Mouse (Mus musculus) megakaryocyte progenitor cell, adult 5-6 weeks (primary cell): ENCODE data around the gene Grifin. TPM values are rescaled to one million over a fixed set of nuclear protein-coding genes. Genes with fewer than 3 reads are reported as not detected.

Experiments
- ATAC-seq: replicated peaks from 2 replicates; pipeline ENCODE4 v1.8.0; 2016; ENCODE audit warnings: mild to moderate bottlenecking, moderate TSS enrichment, inconsistent platforms; ENCODE audit not compliant: poor library complexity
- total RNA-seq, 2 experiments: library from RNA; stranded (forward) in 1 of 2; stranded (reverse) in 1 of 2; fragments of 157-497, 149-512 nt in 1 of 2; fragments of 200-1000 nt in 1 of 2; gene quantifications; 2 replicates each; pipeline versions ENCODE4 v1.2.3 to v1.2.4; 2015 to 2017

The Grifin gene
- not detected in 2 replicates for total RNA-seq (2015)
- total RNA-seq (2017) = not detected in 2 replicates

DNA sequence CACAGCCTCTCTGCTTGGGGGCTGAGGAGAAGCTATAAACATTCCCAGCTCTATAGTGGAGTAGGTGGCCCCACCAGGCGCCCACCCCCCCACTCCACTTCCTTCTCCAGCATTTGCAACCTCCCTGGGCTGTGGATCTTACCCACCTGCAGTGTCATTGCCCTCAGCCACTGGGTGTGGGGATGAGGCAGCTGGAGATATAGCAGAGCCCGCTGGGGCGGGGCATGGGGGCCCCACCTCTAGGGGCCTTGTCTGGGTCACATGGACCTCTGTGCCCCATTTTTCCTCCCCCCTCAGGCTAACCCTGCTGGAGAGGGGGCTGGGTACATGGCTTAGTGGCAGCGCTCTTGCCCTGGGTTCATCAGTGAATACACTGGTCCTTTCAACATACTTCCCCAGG, at the start of gene Grifin:
TSS of gene Grifin (minus strand) at position 176 of the 400 bp plus-strand sequence.
- no peak for ATAC-seq

- no peak for ATAC-seq
Observed at GRCm38 (mm10) chr5:140614141-140614540, 49.3 kb upstream of the Grifin start.

DNA sequence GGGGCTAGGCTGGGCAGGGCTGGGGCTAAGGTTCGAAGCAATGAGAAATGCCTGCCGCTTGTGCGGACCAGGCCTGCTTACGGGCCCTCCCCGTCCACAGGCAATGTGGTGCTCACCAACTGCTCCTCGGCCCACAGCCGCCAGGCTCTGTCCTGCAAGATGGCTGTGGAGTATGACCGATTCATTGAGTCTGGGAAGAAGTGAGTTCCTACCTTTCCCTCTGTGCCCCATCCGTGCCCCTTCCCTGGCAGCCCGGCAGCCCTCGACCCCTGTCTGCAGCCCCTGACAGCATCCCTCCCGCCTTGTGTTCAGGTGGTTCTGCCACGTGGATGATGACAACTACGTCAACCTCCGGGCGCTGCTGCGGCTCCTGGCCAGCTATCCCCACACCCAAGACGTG, 47.3 kb upstream of the Grifin start:
- ATAC-seq = no peak

DNA sequence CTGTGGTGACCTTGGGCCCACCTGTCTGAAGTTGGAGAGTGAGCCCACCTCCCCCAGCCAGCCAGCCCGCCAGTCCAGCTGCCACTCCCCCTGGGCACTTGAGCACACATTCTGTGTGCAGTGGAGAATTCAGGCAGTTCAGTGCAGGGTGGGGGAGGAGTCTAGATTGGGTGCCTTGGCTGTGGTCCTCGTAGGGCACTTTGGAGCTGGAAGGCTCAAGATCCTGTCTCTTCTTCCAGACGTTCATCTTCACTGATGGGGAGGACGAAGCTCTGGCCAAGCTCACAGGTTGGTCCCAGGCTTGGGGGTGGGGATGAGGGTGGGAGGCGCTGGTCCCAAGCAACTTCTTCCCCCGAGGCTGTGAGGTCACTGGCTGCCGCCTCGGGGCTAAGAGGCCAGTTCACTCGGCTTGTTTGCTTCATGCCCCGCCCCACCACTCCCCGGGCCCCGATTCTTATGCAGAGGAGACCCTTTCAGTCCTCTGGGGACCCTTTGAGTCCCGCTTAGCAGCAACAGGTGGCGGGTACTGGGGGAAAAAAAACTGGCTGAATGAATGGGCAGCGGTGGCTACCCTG, 46.8 kb upstream of the Grifin start:
- ATAC-seq = no peak

DNA sequence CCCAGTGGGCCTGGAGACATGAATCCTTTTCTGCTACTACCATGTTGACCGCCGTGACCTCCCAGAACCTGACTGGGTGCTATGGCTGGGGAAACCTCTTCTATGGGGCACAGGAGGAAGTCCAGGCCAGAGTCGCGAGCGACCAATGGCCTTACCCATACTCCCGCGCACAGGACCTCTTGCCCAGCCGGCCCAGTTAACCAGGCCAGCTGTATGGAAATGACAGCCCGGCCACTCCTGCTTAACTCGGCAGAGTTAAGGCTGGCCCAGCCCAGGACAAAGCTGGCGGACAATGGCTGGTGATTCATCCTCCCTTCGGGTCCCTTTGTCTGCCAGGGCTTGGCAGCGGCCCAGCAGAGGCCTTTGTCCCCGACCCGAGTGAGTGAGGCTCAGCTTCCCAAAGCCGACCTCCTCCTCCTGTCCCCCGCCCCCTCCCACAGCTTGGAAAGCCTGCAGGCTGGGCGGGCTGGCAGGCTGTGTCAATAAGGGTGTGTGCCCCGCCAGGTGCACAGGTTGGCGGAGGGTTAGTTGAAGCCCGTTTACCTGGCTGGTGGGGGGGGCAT, 46.2 kb upstream of the Grifin start:
- no peak for ATAC-seq

GRCm38 (mm10) chr5:140610273-140611011, 45.6 kb upstream of the Grifin start:
- ATAC-seq = 0 out of 2 replicates have a peak, but pooled peaks have one; percentile 2

GRCm38 (mm10) chr5:140609511-140610272, 44.8 kb upstream of the Grifin start:
- ATAC-seq = 0 out of 2 replicates have a peak, but pooled peaks have one; percentile 5

GRCm38 (mm10) chr5:140608634-140609015, 43.8 kb upstream of the Grifin start:
- ATAC-seq = no peak

GRCm38 (mm10) chr5:140607836-140608633, 43.2 kb upstream of the Grifin start:
- peak; percentile 8; the same call in 1 of the 2 replicates for ATAC-seq

DNA sequence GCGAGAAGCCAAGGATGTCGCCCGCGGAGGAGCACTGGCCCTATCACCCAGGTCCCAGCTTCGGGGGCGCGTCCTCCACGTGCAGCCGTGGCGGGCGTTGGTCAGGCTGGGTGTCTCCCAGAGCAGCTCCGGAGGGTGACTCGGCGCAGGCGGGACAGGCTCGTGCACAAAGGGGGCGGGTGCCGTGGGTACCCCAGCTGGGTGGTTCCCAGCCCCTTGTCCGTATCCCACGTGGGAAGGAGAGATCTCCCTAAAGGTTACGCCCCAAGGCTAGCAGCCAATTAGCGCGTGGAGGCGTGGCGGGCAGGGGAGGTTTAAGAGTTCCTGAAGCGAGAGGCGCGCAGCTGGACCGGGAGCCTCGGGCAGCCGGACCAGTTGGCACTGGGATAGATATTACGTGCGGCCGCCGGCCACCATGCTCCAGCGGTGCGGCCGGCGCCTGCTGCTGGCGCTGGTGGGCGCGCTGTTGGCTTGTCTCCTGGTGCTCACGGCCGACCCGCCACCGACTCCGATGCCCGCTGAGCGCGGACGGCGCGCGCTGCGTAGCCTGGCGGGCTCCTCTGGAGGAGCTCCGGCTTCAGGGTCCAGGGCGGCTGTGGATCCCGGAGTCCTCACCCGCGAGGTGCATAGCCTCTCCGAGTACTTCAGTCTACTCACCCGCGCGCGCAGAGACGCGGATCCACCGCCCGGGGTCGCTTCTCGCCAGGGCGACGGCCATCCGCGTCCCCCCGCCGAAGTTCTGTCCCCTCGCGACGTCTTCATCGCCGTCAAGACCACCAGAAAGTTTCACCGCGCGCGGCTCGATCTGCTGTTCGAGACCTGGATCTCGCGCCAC, 42.3 kb upstream of the Grifin start, which contains the start of gene Lfng:
TSS of gene Lfng (plus strand) at position 320 of the 835 bp plus-strand sequence.
- ATAC-seq = peak; percentile 63

DNA sequence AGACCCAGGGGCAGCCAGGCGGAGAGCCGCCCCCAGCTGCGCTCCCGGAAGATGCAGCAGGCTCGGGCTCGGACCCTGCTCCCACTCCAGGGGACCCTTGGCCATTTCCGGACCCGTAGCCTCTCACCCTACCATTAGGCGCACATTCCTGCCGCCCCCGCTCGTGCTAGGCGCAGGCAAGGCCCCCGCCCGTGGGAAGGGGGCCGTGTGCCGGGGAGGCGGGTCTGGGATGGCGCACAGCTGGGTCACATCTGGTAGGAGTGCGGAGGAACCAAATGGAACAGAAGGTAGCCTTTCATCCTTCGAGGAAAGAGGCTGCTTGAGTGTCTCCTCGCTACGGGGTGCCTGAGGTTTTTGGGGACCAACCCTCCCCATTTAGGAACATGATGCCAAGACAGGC, 41.5 kb upstream of the Grifin start:
- no peak for ATAC-seq

DNA sequence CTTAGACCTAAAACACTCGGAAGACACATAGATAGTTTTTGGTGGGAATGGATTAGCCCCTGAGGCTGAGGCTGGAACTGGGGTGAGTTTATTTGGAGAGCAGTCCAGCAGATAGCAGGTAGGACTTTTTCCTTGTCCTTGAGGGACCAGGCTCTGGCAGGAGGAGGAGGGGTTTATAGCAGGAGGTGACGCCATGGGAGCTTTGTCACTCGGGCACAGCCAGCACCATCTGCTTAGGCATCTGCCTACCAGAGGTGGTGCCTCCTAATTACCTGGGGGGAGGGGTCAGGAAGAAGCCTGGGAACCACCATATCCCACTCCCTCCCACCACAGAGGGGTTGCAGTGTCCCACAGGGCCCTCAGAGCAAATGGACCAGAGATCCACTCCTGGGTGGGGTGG, 40.4 kb upstream of the Grifin start:
- no peak for ATAC-seq

GRCm38 (mm10) chr5:140604386-140604785, 39.5 kb upstream of the Grifin start:
- ATAC-seq = no peak

DNA sequence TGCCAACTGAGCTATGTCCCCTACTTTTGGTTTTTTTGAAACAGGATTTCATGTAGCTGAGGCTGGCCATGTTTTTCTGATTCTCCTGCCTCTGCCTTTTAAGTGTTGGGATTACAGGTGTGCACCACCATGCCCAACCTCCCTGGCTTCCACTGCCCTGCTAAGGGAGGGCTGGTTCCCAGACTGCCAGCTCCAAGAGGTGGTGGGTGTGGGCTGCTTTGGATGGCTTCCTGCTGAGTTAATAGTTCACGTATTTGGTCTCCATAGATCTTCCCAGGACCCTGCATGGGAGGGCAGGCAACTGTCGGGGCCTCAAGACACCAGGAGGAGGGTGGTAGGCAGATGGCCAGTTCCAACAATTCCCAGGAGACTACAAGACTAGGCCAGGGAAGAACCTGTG, 37.7 kb upstream of the Grifin start:
- no peak for ATAC-seq

GRCm38 (mm10) chr5:140601712-140602111, 36.8 kb upstream of the Grifin start:
- ATAC-seq = no peak

- ATAC-seq = no peak
Observed at GRCm38 (mm10) chr5:140599939-140600338, 35.1 kb upstream of the Grifin start.

DNA sequence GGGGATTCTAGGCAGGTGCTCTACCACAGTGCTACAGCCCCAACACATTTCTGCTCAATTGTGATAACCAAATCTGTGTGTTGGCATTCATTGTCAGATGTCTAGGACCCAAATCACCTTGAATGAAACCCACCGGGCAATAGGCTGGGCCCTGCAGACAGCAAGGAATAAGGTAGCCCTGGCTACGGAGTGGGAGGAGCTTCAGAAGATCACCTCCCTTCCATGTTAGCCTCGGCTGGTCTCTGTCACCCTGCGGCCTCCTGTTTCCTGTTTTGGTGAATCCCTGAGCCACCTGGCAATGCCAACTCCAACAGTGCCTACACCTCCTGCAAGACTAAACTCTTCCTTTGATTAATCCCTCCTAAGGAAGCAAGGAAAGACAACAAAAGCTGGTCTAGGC, 32.9 kb upstream of the Grifin start:
- no peak for ATAC-seq

GRCm38 (mm10) chr5:140596927-140597588, 32.2 kb upstream of the Grifin start:
- ATAC-seq = peak; percentile 73

DNA sequence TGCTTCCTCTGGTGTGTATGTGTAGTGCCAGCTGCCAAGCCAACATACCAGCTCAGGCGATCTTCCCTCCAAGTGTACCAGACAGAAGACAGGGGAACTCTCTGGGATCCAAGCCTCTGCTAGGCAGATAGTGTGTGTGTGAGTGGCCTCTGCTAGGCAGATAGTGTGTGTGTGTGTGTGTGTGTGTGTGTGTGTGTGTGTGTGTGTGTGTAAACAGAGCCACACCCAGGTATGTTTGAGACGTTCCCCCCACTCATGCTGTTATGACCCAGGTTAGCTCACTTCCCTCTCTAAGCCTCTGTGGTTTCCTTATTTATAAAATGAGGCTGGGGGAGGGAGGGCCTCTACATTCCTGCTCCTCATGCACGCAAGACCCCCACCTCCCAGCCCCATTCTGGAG, 31.6 kb upstream of the Grifin start:
- peak; percentile 38 for ATAC-seq
